Mouse (Mus musculus): ENCODE results near the gene Plpp7.

DNA sequence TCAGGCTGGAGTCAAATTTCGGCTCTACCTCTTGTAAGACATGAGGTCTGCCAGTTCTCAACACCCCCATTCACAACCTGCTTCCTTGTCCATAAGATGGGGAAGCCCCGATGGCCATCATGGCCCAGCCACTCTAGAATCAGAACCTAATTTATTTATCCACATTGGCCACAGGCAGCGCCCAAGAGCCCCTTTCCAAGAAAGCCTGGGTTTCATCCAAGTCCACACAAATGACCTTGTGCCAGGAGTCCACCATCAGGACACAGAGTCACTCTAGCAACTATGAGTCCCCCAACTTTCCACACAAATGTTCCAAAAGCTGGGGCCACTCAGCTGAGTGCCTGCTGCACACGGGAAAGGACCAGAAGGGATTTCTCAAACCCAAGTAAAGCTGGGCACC lies 29.3 kb upstream of the Plpp7 start:
- TF ChIP-seq GATA1 (IDR thresholded peaks at IDR 0.05; ENCODE audit: borderline replicate concordance, low read length) (no peak), FLI1 (IDR thresholded peaks at IDR 0.05; ENCODE audit: low read length) (no peak)

All from megakaryocyte, embryonic 14.5 days (primary cell).